Mouse (Mus musculus): ENCODE measurements around the gene Folr1.

GRCm38 (mm10) chr7:101860978-101861377 lies 9.6 kb downstream of the Folr1 start:
- TF ChIP-seq EP300 (optimal IDR thresholded peaks at IDR 0.05) = no peak
- TF ChIP-seq CTCF (IDR thresholded peaks at IDR 0.05; ENCODE audit: low read depth) = no peak

Measured in stomach, postnatal 0 days (tissue).